Mouse (Mus musculus): ENCODE measurements around the gene Gm8020.
"Not testable (repeated sequence)": the region's sequence is repeated elsewhere in the genome, so short reads cannot be mapped to it uniquely, and the experiment has no call there.

Gene Gm8020

DNA sequence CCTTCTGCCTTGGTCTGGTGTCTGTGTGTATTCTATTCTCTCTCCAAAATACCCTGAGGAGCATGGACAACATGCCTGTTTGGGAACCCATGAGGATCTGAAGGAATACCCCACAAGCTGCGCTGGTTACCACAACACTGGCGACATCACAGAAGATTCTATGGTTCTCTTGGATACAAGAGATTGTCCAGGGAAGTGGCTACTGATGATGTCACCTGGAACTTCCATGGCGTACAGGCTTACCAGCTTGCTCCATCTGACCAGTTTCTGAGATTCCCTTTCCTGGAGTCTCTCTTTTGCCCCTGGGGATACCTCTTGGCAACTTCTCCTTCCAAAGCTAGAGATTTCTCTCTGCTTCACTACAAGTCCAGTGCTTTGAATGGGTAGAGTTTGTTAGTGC is at the start of gene Gm8020:
Gm8020 (minus strand) TSS at position 101 of the 400 bp plus-strand sequence.
- not testable (repeated sequence) for DNase-seq (ENCODE audit: extremely low read depth, insufficient read length, low spot score)

DNA sequence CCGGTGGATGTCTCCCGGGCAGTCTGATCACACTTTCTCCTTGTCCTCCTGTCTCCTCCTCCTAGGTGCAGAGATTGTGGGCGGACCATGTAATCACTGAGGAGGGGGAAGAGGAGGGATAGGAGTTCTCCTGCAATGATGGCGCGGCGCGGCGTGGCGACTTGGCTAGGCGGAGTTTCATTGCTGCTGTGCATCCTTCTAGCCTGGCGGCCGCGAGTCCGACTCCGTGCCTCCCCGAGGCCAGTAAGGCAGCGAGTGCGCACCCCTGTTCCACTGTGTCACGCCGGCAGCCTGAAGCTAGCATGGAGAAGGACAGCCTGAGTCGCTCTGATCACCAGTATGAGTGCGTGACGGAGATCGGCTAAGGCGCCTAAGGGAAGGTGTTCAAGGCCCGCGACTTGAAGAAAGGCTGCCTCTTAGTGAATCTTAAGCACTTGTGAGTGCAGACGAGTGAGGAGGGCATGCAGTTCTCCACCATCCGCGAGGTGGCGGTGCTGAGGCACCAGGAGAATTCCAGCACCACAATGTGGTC is 41.1 kb upstream of the Gm8020 start:
- not testable (repeated sequence) for DNase-seq (ENCODE audit: extremely low read depth, insufficient read length, low spot score)

DNA sequence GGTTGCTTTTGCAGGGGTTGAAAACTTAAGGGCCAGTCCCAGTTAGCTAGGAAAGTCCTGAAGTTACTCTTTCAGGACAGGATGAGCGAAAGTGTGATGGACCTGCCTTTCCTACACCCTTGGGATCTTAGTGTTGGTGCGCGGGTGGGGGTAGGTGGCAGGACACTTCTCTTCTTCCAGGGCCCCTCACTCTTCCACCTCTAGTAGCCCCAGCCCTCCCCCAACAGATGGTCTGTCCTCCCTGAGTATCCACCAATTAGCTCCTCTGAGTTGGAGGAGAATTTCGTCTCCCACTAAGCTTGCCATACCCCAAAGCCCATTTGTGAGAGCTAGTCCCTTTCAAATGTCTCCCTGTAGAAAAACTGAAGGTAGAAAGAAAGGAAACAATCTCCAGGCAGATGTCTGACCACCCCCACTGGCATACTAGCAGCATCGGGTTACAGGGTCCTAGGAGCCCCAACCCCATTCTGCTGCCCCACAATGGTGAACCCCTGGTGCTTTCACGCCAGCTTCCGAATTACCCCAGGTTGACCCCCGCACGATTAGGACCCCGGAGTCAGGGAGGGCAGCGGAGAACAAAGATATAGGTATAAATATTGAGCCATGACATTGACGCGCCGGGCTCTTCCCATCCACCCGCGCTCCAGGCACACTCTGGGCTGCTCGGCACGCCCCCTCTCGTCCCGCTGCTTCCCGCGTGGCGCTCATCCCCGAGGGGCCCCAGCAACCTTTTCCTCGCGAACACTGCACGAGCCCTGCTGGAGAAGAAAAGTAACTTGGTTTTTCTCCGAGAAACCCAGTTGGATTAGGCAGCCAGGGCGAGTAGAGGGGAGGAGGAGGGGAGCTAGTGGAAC is 40.4 kb upstream of the Gm8020 start:
- DNase-seq (ENCODE audit: extremely low read depth, insufficient read length, low spot score): not testable (repeated sequence)

DNA sequence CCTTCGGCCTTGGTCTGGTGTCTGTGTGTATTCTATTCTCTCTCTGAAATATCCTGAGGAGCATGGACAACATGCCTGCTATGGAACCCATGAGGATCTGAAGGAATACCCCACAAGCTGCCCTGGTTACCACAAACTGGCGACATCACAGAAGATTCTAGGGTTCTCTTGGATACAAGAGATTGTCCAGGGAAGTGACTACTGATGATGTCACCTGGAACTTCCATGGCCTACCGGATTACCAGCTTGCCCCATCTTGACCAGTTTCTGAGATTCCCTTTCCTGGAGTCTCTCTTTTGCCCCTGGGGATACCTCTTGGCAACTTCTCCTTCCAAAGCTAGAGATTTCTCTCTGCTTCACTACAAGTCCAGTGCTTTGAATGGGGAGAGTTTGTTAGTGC is 22.0 kb upstream of the Gm8020 start, which contains the start of gene Gm8024:
Gm8024 (minus strand) TSS at position 101 of the 400 bp plus-strand sequence.
- DNase-seq (ENCODE audit: extremely low read depth, insufficient read length, low spot score): not testable (repeated sequence)

DNA sequence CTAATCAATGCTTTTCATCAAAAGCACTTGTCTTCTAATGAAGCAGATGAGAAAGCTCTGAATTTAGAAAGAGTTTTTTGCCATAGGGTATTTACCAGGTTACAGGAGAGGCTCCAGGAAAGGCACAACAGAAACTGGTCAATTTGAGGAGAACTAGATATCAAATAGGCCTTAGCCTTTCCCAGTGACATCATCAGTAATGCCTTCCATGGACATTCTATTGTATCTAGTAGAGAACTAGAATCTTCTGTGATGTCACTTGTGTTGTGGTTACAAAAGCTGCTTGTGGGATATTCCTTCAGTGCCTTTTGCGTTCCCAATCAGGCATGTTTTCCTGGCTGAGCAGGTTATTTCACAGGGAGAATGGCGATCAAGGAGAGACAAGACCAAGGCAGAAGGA is 38.6 kb downstream of the Gm8020 start, which contains the start of gene Gm8011:
Gm8011 (plus strand) TSS at position 301 of the 400 bp plus-strand sequence.
- DNase-seq (ENCODE audit: extremely low read depth, insufficient read length, low spot score): not testable (repeated sequence)
